Mouse (Mus musculus): ENCODE results near the gene Cdr1.

DNA sequence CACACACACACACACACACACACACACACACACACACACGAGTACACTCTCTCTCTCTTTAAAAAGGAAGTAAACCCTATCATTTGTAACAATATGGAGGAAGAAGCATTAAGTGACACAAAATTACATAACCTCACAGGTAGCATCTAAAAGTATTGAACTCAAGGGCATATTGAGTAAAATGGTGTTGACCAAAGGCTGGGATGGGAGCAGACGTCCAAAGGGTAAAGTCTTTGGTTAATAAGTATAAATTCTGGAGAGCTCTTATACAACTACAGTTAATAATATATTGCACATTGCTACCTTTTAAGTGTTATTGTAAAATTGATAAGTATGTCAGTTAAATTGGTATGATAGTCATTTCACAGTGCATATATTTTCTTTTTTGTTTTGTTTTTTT lies 39.9 kb downstream of the Cdr1 start:
- TF ChIP-seq CTCF (conservative IDR thresholded peaks at IDR 0.05; ENCODE audit: low read length): no peak
- TF ChIP-seq POU5F1 (IDR thresholded peaks at IDR 0.05; ENCODE audit: borderline replicate concordance, low read length): no peak
- no peak for TF ChIP-seq NANOG (IDR thresholded peaks at IDR 0.05; ENCODE audit: borderline replicate concordance, low read length)
